Mouse (Mus musculus): ENCODE results near the gene Rab44.

GRCm38 (mm10) chr17:29152547-29152946, 38.6 kb downstream of the Rab44 start:
- no peak for TF ChIP-seq GATA1 (IDR thresholded peaks at IDR 0.05; ENCODE audit: low read length)
- TF ChIP-seq TAL1 (IDR thresholded peaks at IDR 0.05; ENCODE audit: low read length) = no peak
